Mouse (Mus musculus) liver, adult 2 months (tissue): ENCODE measurements around the gene Drg1.

ENCODE experiments used
- CTCF ChIP-seq: fragments of 200-500 bp; IDR thresholded peaks from 2 replicates; pipeline ENCODE4 v1.5.1; 2011; ENCODE audit warnings: low read depth, low read length, control low read depth
- POLR2A ChIP-seq: fragments of 200-500 bp; IDR thresholded peaks from 2 replicates; pipeline ENCODE4 v1.6.1; 2011; ENCODE audit warnings: low read length, control low read depth; ENCODE audit not compliant: insufficient read depth; ENCODE audit errors: extremely low read depth

- TF ChIP-seq CTCF (no peak), POLR2A (no peak)
Observed at GRCm38 (mm10) chr11:3292062-3292421, 25.8 kb upstream of the Drg1 start.
